Mouse (Mus musculus): ENCODE data around the gene Syne1. TPM values are rescaled to one million over a fixed set of nuclear protein-coding genes. Genes with fewer than 3 reads are reported as not detected.

Syne1 gene
- polyA plus RNA-seq, 1 experiment from 2014 or later = 21.7 TPM

GRCm38 (mm10) chr10:5177446-5178015 lies 373.8 kb downstream of the Syne1 start:
- 75% methylated on average over 9 of the region's 9 CpGs for WGBS
- H3K4me1 ChIP-seq (replicated peaks; ENCODE audit: control insufficient read depth, insufficient read depth, low read length) = no peaks in the 10 kb centered on the region
- no peaks in the 10 kb centered on the region for H3K9me3 ChIP-seq (ENCODE audit: control insufficient read depth, low read length)
- ATAC-seq (ENCODE audit: low FRiP score) (no peak), DNase-seq (ENCODE audit: low spot score) (no peak)
- H3K4me3 ChIP-seq (replicated peaks; ENCODE audit: low read length) = no peak overlapping the region
- H3K9ac ChIP-seq = no peak overlapping the region
- no peaks in the 10 kb centered on the region for H3K27me3 ChIP-seq (ENCODE audit: control insufficient read depth, insufficient read depth, low read length)
- H3K27ac ChIP-seq = no peak overlapping the region
- H3K4me2 ChIP-seq (replicated peaks) = no peak overlapping the region
- H3K36me3 ChIP-seq (replicated peaks; ENCODE audit: control insufficient read depth, insufficient read depth) = peaks cover 24% of the 10 kb centered on the region

- H3K27me3 ChIP-seq (ENCODE audit: control insufficient read depth, insufficient read depth, low read length) = no peaks in the 10 kb centered on the region
- H3K36me3 ChIP-seq (replicated peaks; ENCODE audit: control insufficient read depth, insufficient read depth) = peaks cover 26% of the 10 kb centered on the region
- H3K27ac ChIP-seq = no peak overlapping the region
- WGBS = 77% methylated on average over 2 of the region's 2 CpGs
- no peaks in the 10 kb centered on the region for H3K4me1 ChIP-seq (replicated peaks; ENCODE audit: control insufficient read depth, insufficient read depth, low read length)
- DNase-seq (ENCODE audit: low spot score) (no peak), ATAC-seq (ENCODE audit: low FRiP score) (no peak)
- no peak overlapping the region for H3K4me2 ChIP-seq (replicated peaks)
- H3K4me3 ChIP-seq (replicated peaks; ENCODE audit: low read length) = no peak overlapping the region
- H3K9me3 ChIP-seq (ENCODE audit: control insufficient read depth, low read length) = no peaks in the 10 kb centered on the region
- no peak overlapping the region for H3K9ac ChIP-seq
These were observed 374.9 kb downstream of the Syne1 start for GRCm38 (mm10) chr10:5176371-5176770.

GRCm38 (mm10) chr10:5170425-5170824 lies 380.9 kb downstream of the Syne1 start:
- no peaks in the 10 kb centered on the region for H3K9me3 ChIP-seq (ENCODE audit: control insufficient read depth, low read length)
- no peak overlapping the region for H3K9ac ChIP-seq
- H3K27ac ChIP-seq = no peak overlapping the region
- H3K4me2 ChIP-seq (replicated peaks) = no peak overlapping the region
- WGBS = 71% methylated on average over 1 of the region's 1 CpGs
- no peak overlapping the region for H3K4me3 ChIP-seq (replicated peaks; ENCODE audit: low read length)
- H3K27me3 ChIP-seq (ENCODE audit: control insufficient read depth, insufficient read depth, low read length) = no peaks in the 10 kb centered on the region
- H3K4me1 ChIP-seq (replicated peaks; ENCODE audit: control insufficient read depth, insufficient read depth, low read length) = no peaks in the 10 kb centered on the region
- DNase-seq (ENCODE audit: low spot score) (no peak), ATAC-seq (ENCODE audit: low FRiP score) (no peak)
- peaks cover 36% of the 10 kb centered on the region for H3K36me3 ChIP-seq (replicated peaks; ENCODE audit: control insufficient read depth, insufficient read depth)

- H3K27ac ChIP-seq = no peak overlapping the region
- H3K9ac ChIP-seq = no peak overlapping the region
- no peaks in the 10 kb centered on the region for H3K4me1 ChIP-seq (replicated peaks; ENCODE audit: control insufficient read depth, insufficient read depth, low read length)
- DNase-seq (ENCODE audit: low spot score) = no peak
- no peak for ATAC-seq (ENCODE audit: low FRiP score)
- no peaks in the 10 kb centered on the region for H3K27me3 ChIP-seq (ENCODE audit: control insufficient read depth, insufficient read depth, low read length)
- 81% methylated on average over 3 of the region's 3 CpGs for WGBS
- H3K4me3 ChIP-seq (replicated peaks; ENCODE audit: low read length) = no peak overlapping the region
- H3K36me3 ChIP-seq (replicated peaks; ENCODE audit: control insufficient read depth, insufficient read depth) = peaks cover 32% of the 10 kb centered on the region
- no peaks in the 10 kb centered on the region for H3K9me3 ChIP-seq (ENCODE audit: control insufficient read depth, low read length)
- no peak overlapping the region for H3K4me2 ChIP-seq (replicated peaks)
These were observed 383.8 kb downstream of the Syne1 start for GRCm38 (mm10) chr10:5167481-5167880.

- Histone ChIP-seq H3K9me3 (ENCODE audit: control insufficient read depth, low read length) (no peaks in the 10 kb centered on the region), H3K4me3 (replicated peaks; ENCODE audit: low read length) (no peak overlapping the region), H3K36me3 (replicated peaks; ENCODE audit: control insufficient read depth, insufficient read depth) (peaks cover 22% of the 10 kb centered on the region), H3K4me1 (replicated peaks; ENCODE audit: control insufficient read depth, insufficient read depth, low read length) (no peaks in the 10 kb centered on the region), H3K9ac (no peak overlapping the region), H3K27me3 (ENCODE audit: control insufficient read depth, insufficient read depth, low read length) (no peaks in the 10 kb centered on the region), H3K27ac (no peak overlapping the region), H3K4me2 (replicated peaks) (no peak overlapping the region)
- no peak for ATAC-seq (ENCODE audit: low FRiP score)
- DNase-seq (ENCODE audit: low spot score) = no peak
- 87% methylated on average over 5 of the region's 5 CpGs for WGBS
These were observed 385.8 kb downstream of the Syne1 start for GRCm38 (mm10) chr10:5165439-5165838.

- Histone ChIP-seq H3K36me3 (replicated peaks; ENCODE audit: control insufficient read depth, insufficient read depth) (peaks cover 22% of the 10 kb centered on the region), H3K4me1 (replicated peaks; ENCODE audit: control insufficient read depth, insufficient read depth, low read length) (no peaks in the 10 kb centered on the region), H3K27ac (no peak overlapping the region), H3K9ac (no peak overlapping the region), H3K27me3 (ENCODE audit: control insufficient read depth, insufficient read depth, low read length) (no peaks in the 10 kb centered on the region), H3K9me3 (ENCODE audit: control insufficient read depth, low read length) (no peaks in the 10 kb centered on the region), H3K4me3 (replicated peaks; ENCODE audit: low read length) (no peak overlapping the region), H3K4me2 (replicated peaks) (no peak overlapping the region)
- ATAC-seq (ENCODE audit: low FRiP score) (no peak), DNase-seq (ENCODE audit: low spot score) (no peak)
- 74% methylated on average over 6 of the region's 6 CpGs for WGBS
These were observed 387.5 kb downstream of the Syne1 start for GRCm38 (mm10) chr10:5163770-5164169.

GRCm38 (mm10) chr10:5163286-5163685 lies 388.0 kb downstream of the Syne1 start:
- WGBS = 86% methylated on average over 3 of the region's 3 CpGs
- Histone ChIP-seq H3K27ac (no peak overlapping the region), H3K27me3 (ENCODE audit: control insufficient read depth, insufficient read depth, low read length) (no peaks in the 10 kb centered on the region), H3K9me3 (ENCODE audit: control insufficient read depth, low read length) (no peaks in the 10 kb centered on the region), H3K4me1 (replicated peaks; ENCODE audit: control insufficient read depth, insufficient read depth, low read length) (no peaks in the 10 kb centered on the region), H3K4me3 (replicated peaks; ENCODE audit: low read length) (no peak overlapping the region), H3K4me2 (replicated peaks) (no peak overlapping the region), H3K36me3 (replicated peaks; ENCODE audit: control insufficient read depth, insufficient read depth) (peaks cover 22% of the 10 kb centered on the region; the same call in 1 of the 2 replicates), H3K9ac (no peak overlapping the region)
- ATAC-seq (ENCODE audit: low FRiP score) = no peak
- DNase-seq (ENCODE audit: low spot score) = no peak

- Histone ChIP-seq H3K36me3 (replicated peaks; ENCODE audit: control insufficient read depth, insufficient read depth) (peaks cover 11% of the 10 kb centered on the region; the same call in 1 of the 2 replicates), H3K9ac (no peak overlapping the region), H3K4me1 (replicated peaks; ENCODE audit: control insufficient read depth, insufficient read depth, low read length) (no peaks in the 10 kb centered on the region), H3K27ac (no peak overlapping the region), H3K4me3 (replicated peaks; ENCODE audit: low read length) (no peak overlapping the region), H3K9me3 (ENCODE audit: control insufficient read depth, low read length) (no peaks in the 10 kb centered on the region), H3K4me2 (replicated peaks) (no peak overlapping the region), H3K27me3 (ENCODE audit: control insufficient read depth, insufficient read depth, low read length) (no peaks in the 10 kb centered on the region)
- WGBS = 62% methylated on average over 12 of the region's 12 CpGs
- peak; percentile 91 for DNase-seq (ENCODE audit: low spot score)
- peak; percentile 51; the same call in 1 of the 2 replicates for ATAC-seq (ENCODE audit: low FRiP score)
These were observed 389.8 kb downstream of the Syne1 start for GRCm38 (mm10) chr10:5161394-5161872.

- Histone ChIP-seq H3K36me3 (replicated peaks; ENCODE audit: control insufficient read depth, insufficient read depth) (peaks cover 5% of the 10 kb centered on the region; the same call in 1 of the 2 replicates), H3K9me3 (ENCODE audit: control insufficient read depth, low read length) (no peaks in the 10 kb centered on the region), H3K4me3 (replicated peaks; ENCODE audit: low read length) (no peak overlapping the region), H3K27ac (no peak overlapping the region), H3K4me2 (replicated peaks) (no peak overlapping the region), H3K9ac (no peak overlapping the region), H3K27me3 (ENCODE audit: control insufficient read depth, insufficient read depth, low read length) (no peaks in the 10 kb centered on the region), H3K4me1 (replicated peaks; ENCODE audit: control insufficient read depth, insufficient read depth, low read length) (no peaks in the 10 kb centered on the region)
- WGBS = 81% methylated on average over 8 of the region's 8 CpGs
- no peak for ATAC-seq (ENCODE audit: low FRiP score)
- no peak for DNase-seq (ENCODE audit: low spot score)
These were observed 391.6 kb downstream of the Syne1 start for GRCm38 (mm10) chr10:5159679-5160078.

- H3K4me3 ChIP-seq (replicated peaks; ENCODE audit: low read length) = no peak overlapping the region
- H3K4me2 ChIP-seq (replicated peaks) = no peak overlapping the region
- H3K36me3 ChIP-seq (replicated peaks; ENCODE audit: control insufficient read depth, insufficient read depth) = peaks cover 18% of the 10 kb centered on the region
- H3K27ac ChIP-seq = no peak overlapping the region
- 90% methylated on average over 6 of the region's 6 CpGs for WGBS
- no peaks in the 10 kb centered on the region for H3K4me1 ChIP-seq (replicated peaks; ENCODE audit: control insufficient read depth, insufficient read depth, low read length)
- no peak overlapping the region for H3K9ac ChIP-seq
- DNase-seq (ENCODE audit: low spot score) (no peak), ATAC-seq (ENCODE audit: low FRiP score) (no peak)
- H3K9me3 ChIP-seq (ENCODE audit: control insufficient read depth, low read length) = no peaks in the 10 kb centered on the region
- H3K27me3 ChIP-seq (ENCODE audit: control insufficient read depth, insufficient read depth, low read length) = no peaks in the 10 kb centered on the region
These were observed 398.2 kb downstream of the Syne1 start for GRCm38 (mm10) chr10:5153047-5153446.
